Mouse (Mus musculus): ENCODE results near the gene Vti1a.

DNA sequence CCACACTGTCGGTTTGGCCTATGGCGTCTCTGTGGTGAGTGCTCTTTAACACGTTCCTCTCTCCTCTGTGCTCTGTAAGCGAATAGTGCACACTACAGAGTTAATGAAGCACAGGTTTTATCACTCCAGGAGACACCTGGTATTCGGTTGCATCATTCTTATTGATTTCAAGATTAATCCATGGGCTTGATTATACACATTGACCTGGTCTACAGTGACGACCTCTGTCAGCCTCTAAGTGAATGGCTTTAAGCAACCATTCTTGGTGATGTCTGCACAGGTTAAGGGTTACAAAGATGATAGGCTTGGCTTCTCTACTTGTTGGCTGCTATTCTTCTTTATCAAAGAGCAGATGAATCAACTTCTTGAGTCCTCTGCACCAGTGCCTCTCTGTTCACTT, 234.1 kb downstream of the Vti1a start:
- TF ChIP-seq CTCF (IDR thresholded peaks at IDR 0.05; ENCODE audit: low read depth, low read length) (no peak), POLR2A (IDR thresholded peaks at IDR 0.05; ENCODE audit: insufficient read depth, low read length) (no peak)
